Comparison of ENCODE assay signal across 8 mouse cellular contexts in genomic region chr2:29964354-29965249, GRCm38 (mm10). TPM values are rescaled to one million over a fixed set of nuclear protein-coding genes. Genes with fewer than 3 reads are reported as not detected.
DNase-seq lines count a peak whose midpoint lies in the region; ATAC-seq and TF ChIP-seq lines count a peak whose summit lies in the region.

No protein-coding gene starts in this region.

- H3K4me2 ChIP-seq in lung, embryonic 14.5 days, result peak overlapping the region; percentile 66

- peak overlapping the region; percentile 94 for H3K9ac ChIP-seq in lung, embryonic 14.5 days

- TF ChIP-seq CTCF in cortical plate, adult 2 months (IDR thresholded peaks at IDR 0.05; ENCODE audit: extremely low read depth, insufficient read depth, low read length), result no peak
- no peak for TF ChIP-seq CTCF in lung, embryonic 14.5 days (IDR thresholded peaks at IDR 0.05; ENCODE audit: low read depth)

- intact Hi-C loops in heart, postnatal 10 days (cut with DNase I), result loop anchor here (1.0 kb wide), 1 partner anchor 19 kb away; no protein-coding TSS in a partner anchor

- H3K36me3 ChIP-seq in lung, embryonic 14.5 days (ENCODE audit: insufficient read depth), result peaks cover 16% of the 10 kb centered on the region

- peaks cover 11% of the 10 kb centered on the region for H3K4me1 ChIP-seq in cortical plate, adult 2 months (ENCODE audit: control insufficient read depth, insufficient read depth, low read length)
- H3K4me1 ChIP-seq in lung, embryonic 14.5 days (ENCODE audit: insufficient read depth), result peaks cover 15% of the 10 kb centered on the region

- peak overlapping the region; percentile 83 for H3K4me3 ChIP-seq in cortical plate, adult 2 months (ENCODE audit: insufficient read depth, low read length)
- H3K4me3 ChIP-seq in lung, embryonic 14.5 days (ENCODE audit: low read depth, low read length), result peak overlapping the region; percentile 94

- H3K27me3 ChIP-seq in lung, embryonic 14.5 days (ENCODE audit: insufficient read depth, low read length), result no peaks in the 10 kb centered on the region

- peak overlapping the region; percentile 99 for H3K27ac ChIP-seq in cortical plate, adult 2 months (ENCODE audit: insufficient read depth, low read length)
- peak overlapping the region; percentile 95 for H3K27ac ChIP-seq in lung, embryonic 14.5 days (ENCODE audit: low read depth)

- DNase-seq in adrenal gland, postnatal 10 days, result peak; percentile 24
- no peak for DNase-seq in adrenal gland, adult 2 months
- DNase-seq in A20 (ENCODE audit: low read depth, low spot score), result peak; percentile 41
- peak; percentile 57 for DNase-seq in heart, postnatal 10 days
- DNase-seq in large intestine, adult 2 months (ENCODE audit: low read depth, low spot score), result peak; percentile 80
- peak; percentile 74 for DNase-seq in lung, embryonic 14.5 days
- DNase-seq in right cerebral cortex, postnatal 4 days, result peak; percentile 22

- TF ChIP-seq POLR2A in cortical plate, adult 2 months (IDR thresholded peaks at IDR 0.05; ENCODE audit: extremely low read depth, insufficient read depth, low read length), result no peak

- no peak for ATAC-seq in lung, embryonic 14.5 days (ENCODE audit: insufficient read depth)

- WGBS in large intestine, adult 2 months, result 8% methylated on average over 10 of the region's 10 CpGs
- WGBS in lung, embryonic 14.5 days, result 12% methylated on average over 10 of the region's 10 CpGs

- no peaks in the 10 kb centered on the region for H3K9me3 ChIP-seq in lung, embryonic 14.5 days (ENCODE audit: low read depth, low read length)

RNA-seq across cellular contexts. Expression of gene Sptan1, which starts 0.8 kb away (rescaled TPM):
- 100 to 1,000 TPM; 200 to 226 TPM for total RNA-seq in adrenal gland, postnatal 10 days (2021)
- total RNA-seq in adrenal gland, adult 2 months (2021), result 100 to 1,000 TPM; 192 to 206 TPM
- 70.2 and 77.0 TPM in 2 replicates for polyA plus RNA-seq in adrenal gland, adult 2 months (2012; rRNA removed)
- 772 and 816 TPM in 2 replicates for polyA plus RNA-seq in cortical plate, adult 2 months (2012; rRNA removed)
- 100 to 1,000 TPM; 334 to 351 TPM for total RNA-seq in heart, postnatal 10 days (2021)
- polyA plus RNA-seq in large intestine, adult 2 months (2012; rRNA removed), result 155 and 204 TPM in 2 replicates
- 149 and 154 TPM in 2 replicates for polyA plus RNA-seq in lung, embryonic 14.5 days (2014; fragmentation: Nextera tagmentation; extraction: Ambion mirVana)

RNA-seq across cellular contexts. Expression of gene Gle1, which starts 29.4 kb away (rescaled TPM):
- 10 to 100 TPM; 31.8 to 36.5 TPM for total RNA-seq in adrenal gland, postnatal 10 days (2021)
- total RNA-seq in adrenal gland, adult 2 months (2021), result 10 to 100 TPM; 33.0 to 33.5 TPM
- 9.5 and 12.2 TPM in 2 replicates for polyA plus RNA-seq in adrenal gland, adult 2 months (2012; rRNA removed)
- 49.4 and 53.1 TPM in 2 replicates for polyA plus RNA-seq in cortical plate, adult 2 months (2012; rRNA removed)
- total RNA-seq in heart, postnatal 10 days (2021), result 10 to 100 TPM; 26.0 to 26.2 TPM
- polyA plus RNA-seq in large intestine, adult 2 months (2012; rRNA removed), result 13.2 and 16.9 TPM in 2 replicates
- 59.0 and 64.0 TPM in 2 replicates for polyA plus RNA-seq in lung, embryonic 14.5 days (2014; fragmentation: Nextera tagmentation; extraction: Ambion mirVana)
